Mouse (Mus musculus) erythroblast, embryonic 14.5 days (primary cell): ENCODE data around the gene Olfr547.

Source experiments
- GATA1 ChIP-seq: IDR thresholded peaks from 2 replicates; pipeline ENCODE4 v1.6.1; 2012; ENCODE audit warnings: low read length, inconsistent platforms, mixed read lengths
- TAL1 ChIP-seq: IDR thresholded peaks from 3 replicates; pipeline ENCODE4 v1.6.1; 2012; ENCODE audit warnings: low read length, inconsistent platforms, mixed read lengths

DNA sequence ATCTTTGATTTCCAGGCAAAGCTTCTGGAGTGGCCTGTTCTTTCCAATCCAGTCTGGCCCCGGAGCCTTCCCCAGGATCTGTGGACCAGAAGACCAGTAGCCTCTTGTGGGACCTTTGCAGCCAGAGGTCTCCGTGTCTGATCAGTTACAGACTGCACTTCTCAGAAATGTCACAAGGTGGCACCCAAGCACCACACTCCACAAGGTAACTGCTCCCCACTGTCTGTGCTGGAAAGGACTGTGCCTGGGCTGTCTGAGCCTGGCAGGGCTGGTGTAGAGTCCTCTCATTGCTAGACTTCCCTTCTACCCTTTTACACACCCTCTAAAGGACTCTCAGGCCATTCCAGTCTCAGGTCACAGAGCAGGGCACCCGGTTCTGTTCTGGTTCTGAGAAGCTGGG lies 27.7 kb upstream of the Olfr547 start:
- TF ChIP-seq GATA1: no peak
- no peak for TF ChIP-seq TAL1
